Mouse (Mus musculus): Measurements from ENCODE around the gene Srebf2. TPM values are rescaled to one million over a fixed set of nuclear protein-coding genes. Genes with fewer than 3 reads are reported as not detected.

Srebf2 gene
- polyA plus RNA-seq, 1 experiment: 180 TPM

- H3ac ChIP-seq (ENCODE audit: control insufficient read depth, insufficient read length, low read depth): no peak overlapping the region
- H3K79me2 ChIP-seq (ENCODE audit: control insufficient read depth, insufficient read depth): peaks cover 100% of the 10 kb centered on the region
- no peak overlapping the region for H3K4me3 ChIP-seq (ENCODE audit: insufficient read depth, poor library complexity, severe bottlenecking)
- peaks cover 99% of the 10 kb centered on the region for H3K79me3 ChIP-seq (ENCODE audit: low read depth)
- peaks cover 16% of the 10 kb centered on the region for H3K36me3 ChIP-seq (ENCODE audit: control insufficient read depth, insufficient read depth)
- H3K27me3 ChIP-seq (ENCODE audit: control insufficient read depth, insufficient read depth, insufficient read length): no peaks in the 10 kb centered on the region
- TF ChIP-seq CTCF (IDR thresholded peaks at IDR 0.05; ENCODE audit: control insufficient read depth, insufficient read depth, insufficient read length) (no peak), MAX (IDR thresholded peaks at IDR 0.05) (no peak)
Measured at GRCm38 (mm10) chr15:82158243-82159035, 11.5 kb downstream of the Srebf2 start.

GRCm38 (mm10) chr15:82159471-82159870 lies 12.5 kb downstream of the Srebf2 start:
- H3K79me3 ChIP-seq (ENCODE audit: low read depth): peaks cover 97% of the 10 kb centered on the region
- H3K79me2 ChIP-seq (ENCODE audit: control insufficient read depth, insufficient read depth): peaks cover 100% of the 10 kb centered on the region
- H3K27me3 ChIP-seq (ENCODE audit: control insufficient read depth, insufficient read depth, insufficient read length): no peaks in the 10 kb centered on the region

GRCm38 (mm10) chr15:82160731-82161640 lies 14.0 kb downstream of the Srebf2 start:
- TF ChIP-seq CEBPB (IDR thresholded peaks at IDR 0.05; ENCODE audit: low read depth) (no peak), MYOD1 (IDR thresholded peaks at IDR 0.05; ENCODE audit: control insufficient read depth, insufficient read length, low read depth) (no peak), MAX (IDR thresholded peaks at IDR 0.05) (no peak), MYOG (IDR thresholded peaks at IDR 0.05; ENCODE audit: control insufficient read depth, extremely low read depth, insufficient read length) (no peak), CTCF (IDR thresholded peaks at IDR 0.05; ENCODE audit: control insufficient read depth, insufficient read depth, insufficient read length) (no peak), USF1 (IDR thresholded peaks at IDR 0.05; ENCODE audit: low read depth) (no peak), FOSL1 (IDR thresholded peaks at IDR 0.05; ENCODE audit: insufficient read depth, low read length, poor library complexity, severe bottlenecking) (no peak)
- H3ac ChIP-seq (ENCODE audit: control insufficient read depth, insufficient read length, low read depth): no peak overlapping the region
- no peak overlapping the region for H3K4me3 ChIP-seq (ENCODE audit: insufficient read depth, poor library complexity, severe bottlenecking)
- H3K36me3 ChIP-seq (ENCODE audit: control insufficient read depth, insufficient read depth): peaks cover 13% of the 10 kb centered on the region
- H3K79me2 ChIP-seq (ENCODE audit: control insufficient read depth, insufficient read depth): peaks cover 100% of the 10 kb centered on the region
- H3K27me3 ChIP-seq (ENCODE audit: control insufficient read depth, insufficient read depth, insufficient read length): no peaks in the 10 kb centered on the region
- H3K79me3 ChIP-seq (ENCODE audit: low read depth): peaks cover 96% of the 10 kb centered on the region

More at GRCm38 (mm10) chr15:82159471-82159870, 12.5 kb downstream of the Srebf2 start:
- no peak for TF ChIP-seq CTCF (IDR thresholded peaks at IDR 0.05; ENCODE audit: control insufficient read depth, insufficient read depth, insufficient read length)
- TF ChIP-seq USF1 (IDR thresholded peaks at IDR 0.05; ENCODE audit: low read depth): no peak
- TF ChIP-seq MYOD1 (IDR thresholded peaks at IDR 0.05; ENCODE audit: control insufficient read depth, insufficient read length, low read depth): no peak
- TF ChIP-seq FOSL1 (IDR thresholded peaks at IDR 0.05; ENCODE audit: insufficient read depth, low read length, poor library complexity, severe bottlenecking): no peak
- peaks cover 13% of the 10 kb centered on the region for H3K36me3 ChIP-seq (ENCODE audit: control insufficient read depth, insufficient read depth)
- no peak overlapping the region for H3ac ChIP-seq (ENCODE audit: control insufficient read depth, insufficient read length, low read depth)
- no peak overlapping the region for H3K4me3 ChIP-seq (ENCODE audit: insufficient read depth, poor library complexity, severe bottlenecking)

GRCm38 (mm10) chr15:82161965-82162600 lies 15.1 kb downstream of the Srebf2 start:
- H3K27me3 ChIP-seq (ENCODE audit: control insufficient read depth, insufficient read depth, insufficient read length): no peaks in the 10 kb centered on the region
- no peak overlapping the region for H3K4me3 ChIP-seq (ENCODE audit: insufficient read depth, poor library complexity, severe bottlenecking)
- no peak for TF ChIP-seq USF1 (IDR thresholded peaks at IDR 0.05; ENCODE audit: low read depth)
- TF ChIP-seq MYOD1 (IDR thresholded peaks at IDR 0.05; ENCODE audit: control insufficient read depth, insufficient read length, low read depth): no peak
- TF ChIP-seq FOSL1 (IDR thresholded peaks at IDR 0.05; ENCODE audit: insufficient read depth, low read length, poor library complexity, severe bottlenecking): no peak
- TF ChIP-seq MYOG (IDR thresholded peaks at IDR 0.05; ENCODE audit: control insufficient read depth, extremely low read depth, insufficient read length): no peak
- TF ChIP-seq CEBPB (IDR thresholded peaks at IDR 0.05; ENCODE audit: low read depth): no peak
- TF ChIP-seq CTCF (IDR thresholded peaks at IDR 0.05; ENCODE audit: control insufficient read depth, insufficient read depth, insufficient read length): no peak
- no peak for TF ChIP-seq MAX (IDR thresholded peaks at IDR 0.05)
- H3ac ChIP-seq (ENCODE audit: control insufficient read depth, insufficient read length, low read depth): no peak overlapping the region
- H3K36me3 ChIP-seq (ENCODE audit: control insufficient read depth, insufficient read depth): peaks cover 16% of the 10 kb centered on the region
- H3K79me2 ChIP-seq (ENCODE audit: control insufficient read depth, insufficient read depth): peaks cover 100% of the 10 kb centered on the region
- peaks cover 96% of the 10 kb centered on the region for H3K79me3 ChIP-seq (ENCODE audit: low read depth)

- H3K27me3 ChIP-seq (ENCODE audit: control insufficient read depth, insufficient read depth, insufficient read length): no peaks in the 10 kb centered on the region
- TF ChIP-seq MAX (IDR thresholded peaks at IDR 0.05): no peak
- no peak for TF ChIP-seq CEBPB (IDR thresholded peaks at IDR 0.05; ENCODE audit: low read depth)
- no peak for TF ChIP-seq USF1 (IDR thresholded peaks at IDR 0.05; ENCODE audit: low read depth)
- no peak for TF ChIP-seq CTCF (IDR thresholded peaks at IDR 0.05; ENCODE audit: control insufficient read depth, insufficient read depth, insufficient read length)
- TF ChIP-seq FOSL1 (IDR thresholded peaks at IDR 0.05; ENCODE audit: insufficient read depth, low read length, poor library complexity, severe bottlenecking): no peak
- TF ChIP-seq MYOD1 (IDR thresholded peaks at IDR 0.05; ENCODE audit: control insufficient read depth, insufficient read length, low read depth): no peak
- TF ChIP-seq MYOG (IDR thresholded peaks at IDR 0.05; ENCODE audit: control insufficient read depth, extremely low read depth, insufficient read length): no peak
- no peak overlapping the region for H3K4me3 ChIP-seq (ENCODE audit: insufficient read depth, poor library complexity, severe bottlenecking)
- peaks cover 96% of the 10 kb centered on the region for H3K79me3 ChIP-seq (ENCODE audit: low read depth)
- H3ac ChIP-seq (ENCODE audit: control insufficient read depth, insufficient read length, low read depth): no peak overlapping the region
- peaks cover 13% of the 10 kb centered on the region for H3K36me3 ChIP-seq (ENCODE audit: control insufficient read depth, insufficient read depth)
- H3K79me2 ChIP-seq (ENCODE audit: control insufficient read depth, insufficient read depth): peaks cover 100% of the 10 kb centered on the region
Measured at GRCm38 (mm10) chr15:82163356-82164060, 16.5 kb downstream of the Srebf2 start.

Data from C2C12 (cell line).